In the genomic region with DNA sequence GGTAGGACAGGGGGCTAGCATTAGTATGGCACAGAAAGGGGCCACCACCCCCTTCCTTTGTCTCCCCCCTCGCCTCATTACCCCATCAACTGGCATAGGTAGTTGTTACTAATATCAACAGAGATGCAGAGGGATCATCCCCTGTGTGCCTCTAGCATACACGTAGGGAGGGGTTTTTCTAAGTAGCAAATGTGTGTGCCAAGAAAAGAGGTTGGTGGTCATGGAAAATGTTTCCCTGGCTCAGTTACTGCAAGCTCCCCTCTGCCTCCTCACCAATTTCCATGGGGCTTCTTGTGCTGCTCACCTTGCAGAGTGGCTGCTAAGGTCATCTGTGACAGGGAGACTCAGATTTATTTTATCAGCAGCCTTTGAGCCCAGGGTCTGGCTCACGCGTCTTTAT, we compare ENCODE assay signal across 9 mouse cellular contexts. TPM values are rescaled to one million over a fixed set of nuclear protein-coding genes. Genes with fewer than 3 reads are reported as not detected.
DNase-seq lines count a peak whose midpoint lies in the region; ATAC-seq and TF ChIP-seq lines count a peak whose summit lies in the region.
"Had no signal": no experiment of that assay in that cellular context is flagged by ENCODE, and none has a peak within 500 bp of the region (broad histone marks: within the 10 kb centered on the region; RNA-seq: fewer than 3 reads in every experiment).

No protein-coding gene starts in this region.

- H3K4me3 ChIP-seq in heart, adult 2 months, result peak overlapping the region; percentile 89
- peak overlapping the region; percentile 84 for H3K4me3 ChIP-seq in hindbrain, embryonic 14.5 days (replicated peaks; ENCODE audit: low read length)
- H3K4me3 ChIP-seq in midbrain, embryonic 12.5 days, result peak overlapping the region; percentile 81

- TF ChIP-seq CTCF in heart, adult 2 months (IDR thresholded peaks at IDR 0.05), result no peak
- no peak for TF ChIP-seq CTCF in brain, embryonic 14.5 days (IDR thresholded peaks at IDR 0.05; ENCODE audit: borderline replicate concordance, extremely low read depth, insufficient read depth, insufficient read length)

- H3K79me2 ChIP-seq in heart, adult 2 months (replicated peaks; ENCODE audit: control insufficient read depth, insufficient read depth, low read length), result peaks cover 8% of the 10 kb centered on the region

- H3K36me3 ChIP-seq in heart, adult 2 months (ENCODE audit: control insufficient read depth, insufficient read depth, low read length), result peaks cover 25% of the 10 kb centered on the region
- H3K36me3 ChIP-seq in hindbrain, embryonic 14.5 days (replicated peaks; ENCODE audit: control insufficient read depth, insufficient read depth), result peaks cover 42% of the 10 kb centered on the region
- peaks cover 43% of the 10 kb centered on the region for H3K36me3 ChIP-seq in midbrain, embryonic 12.5 days
- H3K36me3 ChIP-seq: G1E had no signal

- no peaks in the 10 kb centered on the region for H3K9me3 ChIP-seq in hindbrain, embryonic 14.5 days (ENCODE audit: control insufficient read depth, low read length)
- no peaks in the 10 kb centered on the region for H3K9me3 ChIP-seq in midbrain, embryonic 12.5 days

- no peak for TF ChIP-seq POLR2A in heart, adult 2 months (IDR thresholded peaks at IDR 0.05; ENCODE audit: insufficient read depth, low read depth, low read length)
- TF ChIP-seq POLR2A in brain, embryonic 14.5 days (IDR thresholded peaks at IDR 0.05; ENCODE audit: borderline replicate concordance, extremely low read depth, insufficient read depth, insufficient read length, poor library complexity, severe bottlenecking), result no peak

- H3K27ac ChIP-seq in heart, adult 2 months, result peak overlapping the region; percentile 98
- peak overlapping the region; percentile 97 for H3K27ac ChIP-seq in hindbrain, embryonic 14.5 days
- peak overlapping the region; percentile 98 for H3K27ac ChIP-seq in midbrain, embryonic 12.5 days (replicated peaks)

- H3K9ac ChIP-seq in heart, adult 2 months (ENCODE audit: low read depth, low read length), result peak overlapping the region; percentile 96
- H3K9ac ChIP-seq in hindbrain, embryonic 14.5 days, result peak overlapping the region; percentile 96
- peak overlapping the region; percentile 92 for H3K9ac ChIP-seq in midbrain, embryonic 12.5 days (replicated peaks)

- 13% methylated on average over 4 of the region's 4 CpGs for WGBS in heart, adult 2 months
- under 1% methylated on average over 4 of the region's 4 CpGs for WGBS in hindbrain, embryonic 14.5 days
- WGBS in midbrain, embryonic 12.5 days, result 6% methylated on average over 4 of the region's 4 CpGs

- H3K27me3 ChIP-seq in heart, adult 2 months (ENCODE audit: control insufficient read depth, insufficient read depth, low read length), result no peaks in the 10 kb centered on the region
- no peaks in the 10 kb centered on the region for H3K27me3 ChIP-seq in hindbrain, embryonic 14.5 days (ENCODE audit: control insufficient read depth, insufficient read depth, low read length)
- peaks cover 8% of the 10 kb centered on the region for H3K27me3 ChIP-seq in midbrain, embryonic 12.5 days

- intact Hi-C loops in heart, adult 2 months (cut with DNase I), result loop anchor here (10.0 kb wide), 1 partner anchor 486 kb away; a partner anchor contains a TSS

- H3K4me2 ChIP-seq in hindbrain, embryonic 14.5 days (replicated peaks), result peak overlapping the region; percentile 97
- peak overlapping the region; percentile 66 for H3K4me2 ChIP-seq in midbrain, embryonic 12.5 days (replicated peaks)

- DNase-seq in heart, adult 2 months, result peak in 1 of 2 experiments; percentile 40
- no peak for DNase-seq in heart, adult 9 months (ENCODE audit: low spot score in 2 of 2)
- DNase-seq in brain, embryonic 14.5 days (ENCODE audit: low read depth), result peak; percentile 61
- no peak for DNase-seq in hindbrain, embryonic 14.5 days (ENCODE audit: low spot score)
- DNase-seq in urinary bladder, postnatal 36 days (ENCODE audit: low spot score in 2 of 2), result no peak
- DNase-seq in thymus, postnatal 0 days (ENCODE audit: low spot score), result no peak
- DNase-seq in urinary bladder, postnatal 4 days (ENCODE audit: low spot score in 2 of 2), result no peak

- TF ChIP-seq EP300 in heart, adult 2 months (IDR thresholded peaks at IDR 0.05; ENCODE audit: insufficient read depth, low read depth, low read length), result no peak

- no peak for ATAC-seq in hindbrain, embryonic 14.5 days (ENCODE audit: low FRiP score)
- ATAC-seq in midbrain, embryonic 12.5 days (ENCODE audit: low FRiP score, low read depth), result no peak

- peaks cover 33% of the 10 kb centered on the region for H3K4me1 ChIP-seq in heart, adult 2 months (ENCODE audit: control insufficient read depth, insufficient read depth, low read length)
- peaks cover 65% of the 10 kb centered on the region for H3K4me1 ChIP-seq in hindbrain, embryonic 14.5 days (replicated peaks; ENCODE audit: control insufficient read depth, insufficient read depth, low read length)
- H3K4me1 ChIP-seq in midbrain, embryonic 12.5 days, result peaks cover 80% of the 10 kb centered on the region

RNA-seq across cellular contexts. Expression of a gene that starts 2.6 kb away (rescaled TPM):
- 10 to 100 TPM; 56.5 to 66.3 TPM for total RNA-seq in heart, adult 2 months (2021)
- polyA plus RNA-seq in heart, adult 2 months (2012; rRNA removed), result 25.9 and 28.3 TPM in 2 replicates
- 53.3 and 83.2 TPM in 2 replicates for polyA plus RNA-seq in brain, embryonic 14.5 days (2012; rRNA removed)
- 54.1 and 56.8 TPM in 2 replicates for polyA plus RNA-seq in hindbrain, embryonic 14.5 days (2014; fragmentation: Nextera tagmentation; extraction: Ambion mirVana)
- polyA plus RNA-seq in midbrain, embryonic 12.5 days (2016; fragmentation: Nextera tagmentation; extraction: Ambion mirVana), result 108 and 114 TPM in 2 replicates
- polyA plus RNA-seq in thymus, postnatal 0 days (2015; fragmentation: Nextera tagmentation; extraction: Ambion mirVana), result 4.9 and 6.4 TPM in 2 replicates
- polyA plus RNA-seq: G1E had no signal
